Mouse (Mus musculus) kidney, embryonic 14.5 days (tissue): ENCODE measurements around the gene Rhpn2. TPM values are rescaled to one million over a fixed set of nuclear protein-coding genes. Genes with fewer than 3 reads are reported as not detected.
"Not testable (repeated sequence)": the region's sequence is repeated elsewhere in the genome, so short reads cannot be mapped to it uniquely, and the experiment has no call there.

Experiments used
- ATAC-seq: fragments of 200-750 bp; cut with Nextera tagmentation; 2 replicates; pipeline ENCODE4 v1.8.0; 2017; ENCODE audit warnings: moderate number of reproducible peaks, mild to moderate bottlenecking, moderate TSS enrichment, moderate library complexity; ENCODE audit not compliant: low FRiP score, low TSS enrichment
- H3K27ac ChIP-seq: fragments of 300-500 bp; sonication (generic); 2 replicates; pipeline ENCODE4 v1.5.1; 2014; ENCODE audit warnings: low read depth, mild to moderate bottlenecking, low read length, moderate library complexity, mixed read lengths
- H3K27me3 ChIP-seq: fragments of 300-500 bp; sonication (generic); 2 replicates; pipeline ENCODE4 v1.6.1; 2014; ENCODE audit warnings: mild to moderate bottlenecking, low read length; ENCODE audit not compliant: control insufficient read depth, insufficient read depth
- H3K36me3 ChIP-seq: fragments of 300-500 bp; sonication (generic); 2 replicates; pipeline ENCODE4 v1.6.1; 2014; ENCODE audit warnings: low read length, mixed read lengths; ENCODE audit not compliant: control insufficient read depth, insufficient read depth
- H3K4me1 ChIP-seq: fragments of 300-500 bp; sonication (generic); 2 replicates; pipeline ENCODE4 v1.6.1; 2014; ENCODE audit warnings: low read length, mixed read lengths; ENCODE audit not compliant: control insufficient read depth, insufficient read depth
- H3K4me2 ChIP-seq: fragments of 300-500 bp; sonication (generic); replicated peaks from 2 replicates; pipeline ENCODE4 v1.6.1; 2014; ENCODE audit warnings: low read depth, mild to moderate bottlenecking, low read length
- H3K4me3 ChIP-seq: fragments of 300-500 bp; sonication (generic); 2 replicates; pipeline ENCODE4 v1.5.1; 2014; ENCODE audit warnings: mild to moderate bottlenecking, low read length
- H3K9ac ChIP-seq: fragments of 300-500 bp; sonication (generic); 2 replicates; pipeline ENCODE4 v1.6.1; 2014; ENCODE audit warnings: low read depth, mild to moderate bottlenecking, low read length, moderate library complexity
- H3K9me3 ChIP-seq: fragments of 300-500 bp; sonication (generic); 2 replicates; pipeline ENCODE4 v1.6.1; 2016; ENCODE audit warnings: low read length; ENCODE audit not compliant: control insufficient read depth
- WGBS: fragments of 180-500 bp; shearing (Covaris S2); extraction: QIAGEN DNeasy Blood & Tissue Kit; methylation state at CpG from one replicate; pipeline ENCODE4 v1.1.7; 2014; 5-methylcytosine and 5-hydroxymethylcytosine counted together
- polyA plus RNA-seq: library from polyadenylated mRNA; unstranded; fragments of >200 nt; fragmentation: Nextera tagmentation; extraction: Ambion mirVana; gene quantifications from 2 replicates; pipeline ENCODE4 v1.2.1, GENCODE M21; 2014

Rhpn2 gene
- polyA plus RNA-seq, 1 experiment from 2014 or later, result 15.7 TPM

- H3K4me2 ChIP-seq, result peak within 1 kb of the TSS; percentile 53
- peak; percentile 85 for ATAC-seq
- no peaks in the 10 kb centered on the region for H3K36me3 ChIP-seq
- H3K4me3 ChIP-seq, result peak within 1 kb of the TSS; percentile 93
- no peaks in the 10 kb centered on the region for H3K9me3 ChIP-seq
- no peaks in the 10 kb centered on the region for H3K27me3 ChIP-seq
- H3K9ac ChIP-seq, result peak within 1 kb of the TSS; percentile 78
- H3K4me1 ChIP-seq, result peaks cover 8% of the 10 kb centered on the region
- no peak within 1 kb of the TSS for H3K27ac ChIP-seq
- 2% methylated on average over 38 of the region's 39 CpGs for WGBS
Measured at GRCm38 (mm10) chr7:35317729-35318609, 16.0 kb upstream of the Rhpn2 start, which contains the start of gene Gpatch1. Gene Gpatch1 (minus strand): TSS chr7:35318440.

GRCm38 (mm10) chr7:35319221-35319620, 14.7 kb upstream of the Rhpn2 start:
- H3K27me3 ChIP-seq, H3K4me2 ChIP-seq, H3K9ac ChIP-seq, H3K4me3 ChIP-seq, H3K9me3 ChIP-seq, H3K36me3 ChIP-seq, ATAC-seq, H3K27ac ChIP-seq: not testable (repeated sequence)
- peaks cover 12% of the 10 kb centered on the region for H3K4me1 ChIP-seq
- 69% methylated on average over 3 of the region's 3 CpGs for WGBS

GRCm38 (mm10) chr7:35319755-35320154, 14.2 kb upstream of the Rhpn2 start:
- peaks cover 12% of the 10 kb centered on the region for H3K4me1 ChIP-seq
- no peak overlapping the region for H3K27ac ChIP-seq
- H3K9me3 ChIP-seq, result no peaks in the 10 kb centered on the region
- H3K4me2 ChIP-seq, result no peak overlapping the region
- no peak for ATAC-seq
- no peaks in the 10 kb centered on the region for H3K27me3 ChIP-seq
- H3K4me3 ChIP-seq, result no peak overlapping the region
- H3K9ac ChIP-seq, result no peak overlapping the region
- 85% methylated on average over 4 of the region's 4 CpGs for WGBS
- H3K36me3 ChIP-seq, result no peaks in the 10 kb centered on the region

GRCm38 (mm10) chr7:35322161-35322560, 11.8 kb upstream of the Rhpn2 start:
- WGBS, result 55% methylated on average over 3 of the region's 3 CpGs

GRCm38 (mm10) chr7:35322732-35323420, 11.1 kb upstream of the Rhpn2 start:
- ATAC-seq, result no peak
- H3K4me1 ChIP-seq, result 0 out of 2 replicates have a peak, but pooled peaks cover 4% of the 10 kb centered on the region
- no peaks in the 10 kb centered on the region for H3K27me3 ChIP-seq
- WGBS, result 6% methylated on average over 11 of the region's 13 CpGs
- H3K9me3 ChIP-seq, result no peaks in the 10 kb centered on the region
- H3K36me3 ChIP-seq, result no peaks in the 10 kb centered on the region
- peak overlapping the region; percentile 12; the same call in 1 of the 2 replicates for H3K9ac ChIP-seq
- no peak overlapping the region; the same call in 1 of the 2 replicates for H3K4me3 ChIP-seq
- H3K27ac ChIP-seq, result no peak overlapping the region
- peak overlapping the region; percentile 26 for H3K4me2 ChIP-seq

More at GRCm38 (mm10) chr7:35322161-35322560, 11.8 kb upstream of the Rhpn2 start:
- Histone ChIP-seq H3K4me2 (no peak overlapping the region), H3K9me3 (no peaks in the 10 kb centered on the region), H3K27me3 (no peaks in the 10 kb centered on the region), H3K36me3 (no peaks in the 10 kb centered on the region), H3K4me1 (peaks cover 9% of the 10 kb centered on the region), H3K9ac (no peak overlapping the region), H3K4me3 (no peak overlapping the region), H3K27ac (no peak overlapping the region)
- ATAC-seq, result no peak

GRCm38 (mm10) chr7:35331590-35331989, 2.4 kb upstream of the Rhpn2 start:
- WGBS, result 62% methylated on average over 3 of the region's 3 CpGs

GRCm38 (mm10) chr7:35333231-35333651, 729 bp upstream of the Rhpn2 start:
- under 1% methylated on average over 19 of the region's 19 CpGs for WGBS
- H3K9ac ChIP-seq, result peak overlapping the region; percentile 23; the same call in 1 of the 2 replicates
- ATAC-seq, result no peak
- peak overlapping the region; percentile 18; the same call in 1 of the 2 replicates for H3K27ac ChIP-seq
- no peaks in the 10 kb centered on the region for H3K36me3 ChIP-seq
- no peaks in the 10 kb centered on the region for H3K9me3 ChIP-seq
- peaks cover 4% of the 10 kb centered on the region; the same call in 1 of the 2 replicates for H3K4me1 ChIP-seq
- H3K4me3 ChIP-seq, result peak overlapping the region; percentile 67
- H3K4me2 ChIP-seq, result peak overlapping the region; percentile 92
- no peaks in the 10 kb centered on the region for H3K27me3 ChIP-seq

More at GRCm38 (mm10) chr7:35331590-35331989, 2.4 kb upstream of the Rhpn2 start:
- no peak overlapping the region for H3K4me2 ChIP-seq
- ATAC-seq, result no peak
- H3K4me3 ChIP-seq, result no peak overlapping the region
- H3K27ac ChIP-seq, result no peak overlapping the region
- no peak overlapping the region for H3K9ac ChIP-seq
- no peaks in the 10 kb centered on the region for H3K9me3 ChIP-seq
- peaks cover 4% of the 10 kb centered on the region; the same call in 1 of the 2 replicates for H3K4me1 ChIP-seq
- no peaks in the 10 kb centered on the region for H3K36me3 ChIP-seq
- no peaks in the 10 kb centered on the region for H3K27me3 ChIP-seq

- WGBS, result under 1% methylated on average over 51 of the region's 51 CpGs
Measured at GRCm38 (mm10) chr7:35334527-35335452, 820 bp downstream of the Rhpn2 start.

More at GRCm38 (mm10) chr7:35334527-35335452, 820 bp downstream of the Rhpn2 start:
- H3K4me2 ChIP-seq, result peak overlapping the region; percentile 92
- peak overlapping the region; percentile 48; the same call in 1 of the 2 replicates for H3K27ac ChIP-seq
- H3K4me3 ChIP-seq, result peak overlapping the region; percentile 67
- no peaks in the 10 kb centered on the region for H3K36me3 ChIP-seq
- H3K4me1 ChIP-seq, result peaks cover 4% of the 10 kb centered on the region; the same call in 1 of the 2 replicates
- H3K9ac ChIP-seq, result peak overlapping the region; percentile 72
- no peaks in the 10 kb centered on the region for H3K9me3 ChIP-seq
- no peak for ATAC-seq
- H3K27me3 ChIP-seq, result no peaks in the 10 kb centered on the region
